Mouse (Mus musculus) CH12.LX (cell line): ENCODE data around the gene Stk17b. TPM values are rescaled to one million over a fixed set of nuclear protein-coding genes. Genes with fewer than 3 reads are reported as not detected.

Experiments
- DNase-seq: peaks from one replicate; pipeline ENCODE4 v3.0.0-alpha.2; 2013; ENCODE audit errors: extremely low read depth
- H3K27ac ChIP-seq: 2 replicates; pipeline ENCODE4 v1.5.1; 2012; ENCODE audit warnings: low read depth, mild to moderate bottlenecking, control low read depth, moderate library complexity; ENCODE audit not compliant: insufficient read depth
- H3K27me3 ChIP-seq: replicated peaks from 2 replicates; pipeline ENCODE3; 2012; ENCODE audit warnings: inconsistent platforms
- H3K36me3 ChIP-seq, 2 experiments: replicated peaks in 1 of 2; 2 replicates each; pipeline versions ENCODE3 to v1.6.1; 2012; ENCODE audit warnings: inconsistent platforms in 1 of 2, low read length in 1 of 2, mild to moderate bottlenecking in 1 of 2, mixed read lengths in 1 of 2, moderate library complexity in 1 of 2; ENCODE audit not compliant: control insufficient read depth in 1 of 2, insufficient read depth in 1 of 2
- H3K4me1 ChIP-seq, 2 experiments: 2 replicates each; pipeline ENCODE4 v1.6.1; 2012; ENCODE audit warnings: inconsistent platforms in 1 of 2, moderate library complexity in 1 of 2; ENCODE audit not compliant: insufficient read depth in 2 of 2, control insufficient read depth in 1 of 2
- H3K4me2 ChIP-seq: 2 replicates; pipeline ENCODE4 v1.6.1; 2012; ENCODE audit warnings: low read depth, mild to moderate bottlenecking, control low read depth; ENCODE audit not compliant: poor library complexity, insufficient read depth, severe bottlenecking
- H3K4me3 ChIP-seq, 3 experiments: fragments of 150-350 bp in 1 of 3; sonication (generic) in 1 of 3; replicated peaks in 1 of 3; 2 replicates each; pipeline versions ENCODE3 to v1.5.1; 2011 to 2012; ENCODE audit warnings: low read depth in 2 of 3, low read length in 2 of 3, mild to moderate bottlenecking in 2 of 3, moderate library complexity in 2 of 3, control low read depth in 1 of 3, improper control_type of control experiment in 1 of 3, inconsistent platforms in 1 of 3, mixed read lengths in 1 of 3; ENCODE audit not compliant: poor library complexity in 1 of 3
- H3K79me2 ChIP-seq: replicated peaks from 2 replicates; pipeline ENCODE4 v1.6.1; 2012; ENCODE audit warnings: mild to moderate bottlenecking, moderate library complexity; ENCODE audit not compliant: control insufficient read depth, poor library complexity, insufficient read depth, severe bottlenecking; ENCODE audit errors: extremely low read depth
- H3K9ac ChIP-seq: 2 replicates; pipeline ENCODE4 v1.6.1; 2012; ENCODE audit warnings: low read depth, mild to moderate bottlenecking, control low read depth, moderate library complexity; ENCODE audit not compliant: insufficient read depth
- H3K9me3 ChIP-seq: replicated peaks from 2 replicates; pipeline ENCODE3; 2012; ENCODE audit warnings: low read length, inconsistent platforms, mixed read lengths
- BHLHE40 ChIP-seq: IDR thresholded peaks from 2 replicates; pipeline ENCODE4 v1.6.1; 2011; ENCODE audit warnings: mild to moderate bottlenecking, low read depth, low read length, improper control_type of control experiment
- CHD1 ChIP-seq: IDR thresholded peaks from 2 replicates; pipeline ENCODE4 v1.6.1; 2012; ENCODE audit warnings: low read depth, low read length, improper control_type of control experiment, inconsistent platforms
- E2F4 ChIP-seq: IDR thresholded peaks from 2 replicates; pipeline ENCODE4 v1.6.1; 2011; ENCODE audit warnings: low read depth, low read length, improper control_type of control experiment; ENCODE audit not compliant: insufficient replicate concordance
- ETS1 ChIP-seq: conservative IDR thresholded peaks from 2 replicates; pipeline ENCODE4 v1.6.1; 2012; ENCODE audit warnings: low read depth, mild to moderate bottlenecking, inconsistent platforms, low read length, improper control_type of control experiment, moderate library complexity
- GABPA ChIP-seq: IDR thresholded peaks from 2 replicates; pipeline ENCODE4 v1.6.1; 2012; ENCODE audit warnings: low read depth, low read length, improper control_type of control experiment, inconsistent platforms; ENCODE audit not compliant: insufficient replicate concordance
- HCFC1 ChIP-seq: IDR thresholded peaks from 2 replicates; pipeline ENCODE4 v1.6.1; 2012; ENCODE audit warnings: low read depth, mild to moderate bottlenecking, inconsistent platforms, low read length, improper control_type of control experiment
- IRF4 ChIP-seq: IDR thresholded peaks from 2 replicates; pipeline ENCODE4 v1.6.1; 2014; ENCODE audit warnings: low read depth, mild to moderate bottlenecking, inconsistent platforms, low read length, improper control_type of control experiment
- JUN ChIP-seq: IDR thresholded peaks from 2 replicates; pipeline ENCODE4 v1.6.1; 2011; ENCODE audit warnings: low read depth, mild to moderate bottlenecking, low read length, improper control_type of control experiment, moderate library complexity; ENCODE audit not compliant: insufficient read depth
- JUND ChIP-seq: conservative IDR thresholded peaks from 2 replicates; pipeline ENCODE4 v1.6.1; 2011; ENCODE audit warnings: low read depth, low read length, improper control_type of control experiment
- KAT2A ChIP-seq: IDR thresholded peaks from 2 replicates; pipeline ENCODE4 v1.6.1; 2012; ENCODE audit warnings: low read length, improper control_type of control experiment, inconsistent platforms; ENCODE audit not compliant: insufficient replicate concordance
- MAFK ChIP-seq: IDR thresholded peaks from 2 replicates; pipeline ENCODE4 v1.6.1; 2011; ENCODE audit warnings: low read length, improper control_type of control experiment; ENCODE audit not compliant: insufficient replicate concordance
- MAZ ChIP-seq: IDR thresholded peaks from 2 replicates; pipeline ENCODE4 v1.6.1; 2012; ENCODE audit warnings: low read depth, mild to moderate bottlenecking, inconsistent platforms, low read length, improper control_type of control experiment, moderate library complexity
- MEF2A ChIP-seq: IDR thresholded peaks from 2 replicates; pipeline ENCODE4 v1.6.1; 2014; ENCODE audit warnings: low read depth, mild to moderate bottlenecking, inconsistent platforms, low read length, improper control_type of control experiment, borderline replicate concordance
- MYC ChIP-seq: IDR thresholded peaks from 2 replicates; pipeline ENCODE4 v1.6.1; 2011; ENCODE audit warnings: low read depth, mild to moderate bottlenecking, improper control_type of control experiment, low read length
- NRF1 ChIP-seq: IDR thresholded peaks from 2 replicates; pipeline ENCODE4 v1.6.1; 2014; ENCODE audit warnings: low read depth, mild to moderate bottlenecking, inconsistent platforms, low read length, improper control_type of control experiment, moderate library complexity
- PAX5 ChIP-seq: IDR thresholded peaks from 2 replicates; pipeline ENCODE4 v1.6.1; 2012; ENCODE audit warnings: low read length, inconsistent platforms, mixed read lengths
- POLR2A ChIP-seq: IDR thresholded peaks from 2 replicates; pipeline ENCODE4 v1.6.1; 2011; ENCODE audit warnings: low read depth, mild to moderate bottlenecking, improper control_type of control experiment, low read length
- POLR2AphosphoS2 ChIP-seq: IDR thresholded peaks from 2 replicates; pipeline ENCODE4 v1.6.1; 2011; ENCODE audit warnings: low read depth, low read length, improper control_type of control experiment
- RCOR1 ChIP-seq: conservative IDR thresholded peaks from 2 replicates; pipeline ENCODE4 v1.6.1; 2012; ENCODE audit warnings: low read depth, mild to moderate bottlenecking, inconsistent platforms, low read length, improper control_type of control experiment
- SIN3A ChIP-seq: IDR thresholded peaks from 2 replicates; pipeline ENCODE4 v1.6.1; 2012; ENCODE audit warnings: low read length, improper control_type of control experiment, inconsistent platforms
- SMC3 ChIP-seq: IDR thresholded peaks from 2 replicates; pipeline ENCODE4 v1.6.1; 2011; ENCODE audit warnings: low read depth, low read length, improper control_type of control experiment
- TBP ChIP-seq: conservative IDR thresholded peaks from 2 replicates; pipeline ENCODE4 v1.6.1; 2011; ENCODE audit warnings: low read depth, low read length, improper control_type of control experiment
- UBTF ChIP-seq: IDR thresholded peaks from 2 replicates; pipeline ENCODE4 v1.6.1; 2012; ENCODE audit warnings: low read depth, mild to moderate bottlenecking, inconsistent platforms, low read length, improper control_type of control experiment, moderate library complexity
- USF2 ChIP-seq: conservative IDR thresholded peaks from 2 replicates; pipeline ENCODE4 v1.6.1; 2011; ENCODE audit warnings: low read depth, low read length, improper control_type of control experiment
- ZC3H11A ChIP-seq: IDR thresholded peaks from 2 replicates; pipeline ENCODE4 v1.6.1; 2012; ENCODE audit warnings: low read depth, mild to moderate bottlenecking, inconsistent platforms, low read length, improper control_type of control experiment
- ZKSCAN1 ChIP-seq: IDR thresholded peaks from 2 replicates; pipeline ENCODE4 v1.6.1; 2012; ENCODE audit warnings: low read depth, inconsistent platforms, low read length, improper control_type of control experiment, borderline replicate concordance
- ZMIZ1 ChIP-seq: IDR thresholded peaks from 2 replicates; pipeline ENCODE4 v1.6.1; 2012; ENCODE audit warnings: low read depth, mild to moderate bottlenecking, inconsistent platforms, low read length, improper control_type of control experiment
- ZNF384 ChIP-seq: IDR thresholded peaks from 2 replicates; pipeline ENCODE4 v1.6.1; 2012; ENCODE audit warnings: low read depth, low read length, improper control_type of control experiment, inconsistent platforms
- dilution Hi-C: fragments of 300-500 bp; cut with MboI; formaldehyde crosslinking; loops from 2 replicates; pipeline ENCODE4 v1.14.3; 2020; ENCODE audit warnings: low sequenced_read_pairs; ENCODE audit not compliant: extremely low pct_unique_long_range_greater_than_20kb, extremely low pct_ligation_motif_present
- in situ Hi-C: fragments of 300-500 bp; cut with MboI; formaldehyde crosslinking; loops from 3 replicates; pipeline ENCODE4 v1.14.3; 2019; ENCODE audit warnings: low sequenced_read_pairs, low pct_ligation_motif_present, low pct_unique_long_range_greater_than_20kb, mixed read lengths
- polyA plus RNA-seq: library from polyadenylated mRNA; unstranded; fragments of >175 nt; gene quantifications from 2 replicates; pipeline ENCODE4 v1.2.1, GENCODE M21; 2012; ENCODE audit warnings: low read depth; ENCODE audit not compliant: insufficient read length
- total RNA-seq, 2 experiments: library from RNA; depleted of rRNA; stranded (reverse); fragments of 300-350 nt in 1 of 2; fragments of >200 nt in 1 of 2; gene quantifications; 2 replicates each; pipeline ENCODE4 v1.2.3; 2012 to 2014

Gene Stk17b
- total and polyA plus RNA-seq, 3 experiments, result 25.2 to 58.6 (median 46.3) TPM

DNA sequence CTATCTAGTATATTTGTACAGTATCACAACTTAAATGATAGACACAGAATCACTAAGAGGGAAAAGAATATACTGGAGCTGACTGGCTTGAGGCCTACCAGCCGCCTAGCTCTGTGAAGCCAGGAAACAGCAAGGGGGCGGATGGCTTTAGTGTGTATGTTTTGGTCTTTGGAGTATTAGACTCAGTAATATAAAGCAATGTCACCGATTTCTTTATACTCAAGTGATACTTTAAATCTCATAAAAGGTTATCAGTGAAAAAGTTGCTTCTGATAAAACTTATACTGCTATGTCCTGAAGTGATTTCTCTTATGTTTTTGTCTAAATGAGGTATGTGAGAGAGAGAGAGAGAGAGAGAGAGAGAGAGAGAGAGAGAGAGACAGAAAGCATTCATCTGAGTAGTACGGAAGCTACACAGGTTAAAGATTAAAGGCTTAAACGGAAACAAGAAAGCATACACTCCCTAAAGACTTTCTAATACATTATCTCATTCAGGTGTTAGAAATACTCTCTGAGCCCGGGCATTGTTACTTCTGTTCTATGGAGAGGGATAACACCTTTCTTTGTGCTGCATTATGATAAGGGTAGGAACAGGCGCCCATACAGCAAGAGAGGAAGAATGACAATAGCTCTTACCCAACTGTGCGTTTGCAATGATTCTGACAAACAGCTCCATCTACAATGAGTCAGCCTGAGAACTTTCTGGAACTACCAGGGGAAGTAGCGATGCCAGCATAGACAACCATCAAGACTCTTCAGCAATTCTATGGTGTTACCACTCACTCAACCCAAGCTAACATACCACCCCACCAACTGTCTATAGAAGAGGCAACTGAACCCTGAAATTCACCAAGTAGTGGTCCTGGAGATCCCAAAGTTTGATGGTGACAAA, 39.7 kb upstream of the Stk17b start:
- dilution Hi-C loops (no loop called here), in situ Hi-C loops (no loop called here)
- H3K27me3 ChIP-seq, result no peaks in the 10 kb centered on the region
- no peaks in the 10 kb centered on the region for H3K36me3 ChIP-seq
- TF ChIP-seq KAT2A, result no peak
- no peak for TF ChIP-seq USF2
- TF ChIP-seq POLR2AphosphoS2, result no peak
- TF ChIP-seq RCOR1, result no peak
- TF ChIP-seq ETS1, result no peak
- TF ChIP-seq ZC3H11A, result no peak
- no peak for TF ChIP-seq CHD1
- no peak for TF ChIP-seq SMC3
- TF ChIP-seq PAX5, result no peak
- TF ChIP-seq HCFC1, result no peak
- no peak for TF ChIP-seq BHLHE40
- no peak for TF ChIP-seq MYC
- TF ChIP-seq ZMIZ1, result no peak
- no peak for TF ChIP-seq UBTF
- H3K9ac ChIP-seq, result peak overlapping the region; percentile 32; the same call in 1 of the 2 replicates
- no peak overlapping the region for H3K4me2 ChIP-seq
- H3K27ac ChIP-seq, result no peak overlapping the region
- no peak for DNase-seq
- H3K4me3 ChIP-seq, result no peak overlapping the region
- no peaks in the 10 kb centered on the region for H3K9me3 ChIP-seq
- no peaks in the 10 kb centered on the region for H3K79me2 ChIP-seq
- peaks cover 9 to 36% of the 10 kb centered on the region in 2 experiments; a peak in 3 of 4 replicates for H3K4me1 ChIP-seq

DNA sequence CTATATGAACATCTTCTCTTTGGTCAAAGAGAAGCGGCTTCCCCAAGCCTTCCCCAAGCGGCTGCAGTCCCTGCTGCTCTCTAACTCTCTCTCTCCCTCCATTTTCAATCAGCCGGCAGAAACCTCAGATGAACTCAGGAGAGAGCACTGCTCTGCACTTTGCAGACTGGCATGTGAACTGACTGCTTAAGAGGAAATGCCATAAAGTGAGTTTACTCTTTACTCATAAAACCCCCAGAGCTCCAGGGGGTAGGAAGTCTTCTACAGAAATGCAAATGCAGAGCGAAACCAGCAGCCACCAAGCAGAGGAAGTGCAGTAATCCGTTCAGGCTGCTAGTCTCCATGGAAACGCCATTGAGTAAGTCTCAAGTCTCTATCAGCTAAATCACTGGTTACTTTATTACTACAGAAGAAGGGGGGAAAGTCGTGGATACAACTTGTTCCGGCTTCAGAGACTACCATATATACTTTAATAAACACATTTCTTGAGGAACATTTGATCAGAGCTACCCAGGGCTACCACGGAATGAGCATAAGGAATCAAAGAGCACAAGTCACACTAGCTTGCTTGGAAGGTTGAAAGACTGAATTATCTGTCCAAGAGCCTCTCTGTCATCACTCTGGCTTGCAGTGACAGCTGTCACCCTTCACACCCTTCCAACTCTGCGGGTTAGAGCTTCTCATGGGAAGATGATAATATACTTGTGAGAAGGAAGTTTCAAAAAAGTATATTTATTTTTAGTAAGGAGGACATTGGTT, 38.8 kb upstream of the Stk17b start:
- H3K36me3 ChIP-seq, result no peaks in the 10 kb centered on the region
- H3K9me3 ChIP-seq, result no peaks in the 10 kb centered on the region
- H3K27ac ChIP-seq, result peak overlapping the region; percentile 59; the same call in 1 of the 2 replicates
- no peaks in the 10 kb centered on the region for H3K79me2 ChIP-seq
- no peaks in the 10 kb centered on the region for H3K27me3 ChIP-seq
- dilution Hi-C loops, result no loop called here
- DNase-seq, result peak; percentile 94
- peak overlapping the region in 1 of 3 experiments; percentile 22 for H3K4me3 ChIP-seq
- in situ Hi-C loops, result no loop called here
- peak overlapping the region; percentile 25; the same call in 1 of the 2 replicates for H3K4me2 ChIP-seq
- H3K9ac ChIP-seq, result peak overlapping the region; percentile 53
- peaks cover 9 to 36% of the 10 kb centered on the region in 2 experiments; a peak in 3 of 4 replicates for H3K4me1 ChIP-seq
- TF ChIP-seq RCOR1 (no peak), MAFK (no peak), PAX5 (no peak), ZNF384 (no peak), IRF4 (peak; percentile 65; the same call in 1 of the 2 replicates), HCFC1 (no peak), POLR2AphosphoS2 (no peak), NRF1 (no peak), SIN3A (no peak), GABPA (no peak), E2F4 (no peak), JUND (no peak), JUN (no peak), KAT2A (no peak), ZMIZ1 (no peak), TBP (peak; percentile 80), POLR2A (peak; percentile 67), USF2 (no peak), MEF2A (peak; percentile 34; the same call in 1 of the 2 replicates), ZKSCAN1 (no peak), MAZ (0 out of 2 replicates have a peak, but pooled peaks have one; percentile 12)
